Mouse (Mus musculus) hindbrain, embryonic 13.5 days (tissue): ENCODE measurements at regions not wholly inside any gene's neighbourhood (a gene's known extent, or its start where the extent isn't known, plus 50 kb on each side); places are given as distances from the start of the nearest gene placed in this dataset.

Experiments
- ATAC-seq: fragments of 200-750 bp; cut with Nextera tagmentation; 2 replicates; pipeline ENCODE4 v1.8.0; 2017; ENCODE audit warnings: moderate TSS enrichment; ENCODE audit not compliant: low FRiP score
- H3K27ac ChIP-seq: fragments of 300-500 bp; sonication (generic); 2 replicates; pipeline ENCODE4 v1.5.1; 2015; ENCODE audit warnings: inconsistent platforms, mild to moderate bottlenecking, moderate library complexity
- H3K27me3 ChIP-seq: fragments of 300-500 bp; sonication (generic); 2 replicates; pipeline ENCODE4 v1.6.1; 2015; ENCODE audit warnings: mild to moderate bottlenecking, inconsistent platforms
- H3K36me3 ChIP-seq: fragments of 300-500 bp; sonication (generic); 2 replicates; pipeline ENCODE4 v1.6.1; 2015; ENCODE audit warnings: mild to moderate bottlenecking, inconsistent platforms
- H3K4me1 ChIP-seq: fragments of 300-500 bp; sonication (generic); replicated peaks from 2 replicates; pipeline ENCODE4 v1.6.1; 2015; ENCODE audit warnings: inconsistent platforms
- H3K4me2 ChIP-seq: fragments of 300-500 bp; sonication (generic); 2 replicates; pipeline ENCODE4 v1.6.1; 2015; ENCODE audit warnings: inconsistent platforms, mild to moderate bottlenecking, moderate library complexity
- H3K4me3 ChIP-seq: fragments of 300-500 bp; sonication (generic); 2 replicates; pipeline ENCODE4 v1.5.1; 2015; ENCODE audit warnings: mild to moderate bottlenecking, inconsistent platforms
- H3K9ac ChIP-seq: fragments of 300-500 bp; sonication (generic); 2 replicates; pipeline ENCODE4 v1.6.1; 2015; ENCODE audit warnings: mild to moderate bottlenecking, inconsistent platforms
- H3K9me3 ChIP-seq: fragments of 300-500 bp; sonication (generic); 2 replicates; pipeline ENCODE4 v1.6.1; 2016; ENCODE audit warnings: inconsistent platforms
- WGBS: fragments of 180-500 bp; shearing (Covaris S2); methylation state at CpG from one replicate; pipeline ENCODE4 v1.1.7; 2015; 5-methylcytosine and 5-hydroxymethylcytosine counted together

DNA sequence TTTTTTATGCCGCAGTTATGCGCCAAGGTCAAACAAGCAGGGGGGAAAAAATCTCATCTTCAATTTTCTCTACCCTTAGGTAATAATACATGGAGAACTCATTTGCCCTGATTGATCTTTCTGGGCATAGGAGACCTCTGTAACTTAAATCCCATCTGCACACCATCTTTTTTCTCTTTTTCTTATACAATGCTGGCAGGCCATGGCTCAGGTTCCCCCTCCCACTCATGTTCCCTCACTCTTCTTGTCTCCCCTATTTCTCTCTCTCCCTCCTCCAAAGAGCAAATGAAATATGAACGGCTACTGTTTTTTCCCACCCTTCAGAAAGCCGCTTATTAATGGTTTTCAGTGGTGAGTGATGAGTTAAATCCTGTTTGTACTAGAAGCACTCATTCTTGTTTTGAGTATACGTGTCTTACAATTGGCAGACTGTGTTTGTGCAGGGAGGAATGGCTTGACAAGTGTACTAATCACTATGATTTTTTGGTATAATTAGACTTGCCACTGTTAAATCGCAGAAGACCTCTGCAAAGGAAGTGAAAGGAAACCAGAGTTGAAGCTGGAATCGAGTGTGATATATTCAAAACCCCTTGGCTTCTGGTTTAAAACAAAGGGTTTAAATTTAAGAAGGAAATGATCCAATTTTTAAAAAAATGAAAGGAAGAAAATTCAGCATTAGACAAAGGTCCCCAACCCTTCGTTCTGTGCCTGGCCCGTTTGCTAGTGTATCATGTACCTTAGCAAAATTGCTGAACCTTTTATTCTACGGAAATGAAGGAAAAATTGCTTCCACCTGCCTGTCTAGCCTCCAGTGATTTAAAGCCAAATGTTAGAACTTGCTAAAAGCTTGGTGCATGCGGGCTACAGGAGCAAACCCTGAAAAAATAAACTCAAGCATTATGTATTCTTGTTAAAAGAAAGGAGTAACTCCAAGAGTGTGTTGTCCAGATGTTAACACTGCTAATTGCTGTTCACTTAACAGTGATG lies 336.4 kb downstream of the Phf3 start:
- 70% methylated on average over 11 of the region's 11 CpGs for WGBS
- no peak overlapping the region for H3K4me3 ChIP-seq
- no peak; the same call in 1 of the 2 replicates for ATAC-seq

DNA sequence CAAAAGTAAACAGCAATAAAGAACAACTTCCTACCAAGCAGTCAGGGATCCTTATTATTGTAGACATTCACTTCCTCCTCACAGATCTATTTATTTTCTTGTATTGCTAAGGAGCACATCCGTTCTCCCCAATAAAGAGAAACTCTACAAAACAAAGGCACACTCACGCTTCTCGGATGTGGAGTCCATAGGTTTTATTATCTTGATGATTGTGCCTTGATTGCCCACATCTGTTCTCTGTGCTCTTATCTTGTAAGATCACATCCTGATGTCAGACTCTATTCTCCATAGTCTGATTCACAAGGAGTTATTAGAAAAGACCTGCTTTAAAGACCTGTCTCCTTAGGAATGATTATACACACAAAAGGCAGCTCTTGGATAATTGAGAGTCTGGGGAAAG lies 356.4 kb downstream of the Phf3 start:
- WGBS, result 74% methylated on average over 3 of the region's 3 CpGs
- Histone ChIP-seq H3K4me2 (no peak overlapping the region), H3K27ac (no peak overlapping the region), H3K4me3 (no peak overlapping the region), H3K9me3 (no peaks in the 10 kb centered on the region), H3K36me3 (no peaks in the 10 kb centered on the region), H3K4me1 (no peaks in the 10 kb centered on the region), H3K27me3 (no peaks in the 10 kb centered on the region), H3K9ac (no peak overlapping the region)
- no peak for ATAC-seq

More for the DNA sequence above, 336.4 kb downstream of the Phf3 start:
- no peaks in the 10 kb centered on the region for H3K27me3 ChIP-seq
- H3K9ac ChIP-seq, result no peak overlapping the region
- no peaks in the 10 kb centered on the region for H3K36me3 ChIP-seq
- 0 out of 2 replicates have a peak, but pooled peaks cover 3% of the 10 kb centered on the region for H3K4me1 ChIP-seq
- no peaks in the 10 kb centered on the region for H3K9me3 ChIP-seq
- H3K4me2 ChIP-seq, result no peak overlapping the region
- H3K27ac ChIP-seq, result no peak overlapping the region

GRCm38 (mm10) chr1:30515846-30516245 lies 357.9 kb downstream of the Phf3 start:
- no peak overlapping the region for H3K4me3 ChIP-seq
- no peaks in the 10 kb centered on the region for H3K9me3 ChIP-seq
- no peaks in the 10 kb centered on the region for H3K36me3 ChIP-seq
- no peaks in the 10 kb centered on the region for H3K27me3 ChIP-seq
- H3K4me2 ChIP-seq, result no peak overlapping the region
- no peak overlapping the region for H3K27ac ChIP-seq
- ATAC-seq, result no peak
- WGBS, result 94% methylated on average over 6 of the region's 6 CpGs
- H3K9ac ChIP-seq, result no peak overlapping the region
- no peaks in the 10 kb centered on the region for H3K4me1 ChIP-seq

DNA sequence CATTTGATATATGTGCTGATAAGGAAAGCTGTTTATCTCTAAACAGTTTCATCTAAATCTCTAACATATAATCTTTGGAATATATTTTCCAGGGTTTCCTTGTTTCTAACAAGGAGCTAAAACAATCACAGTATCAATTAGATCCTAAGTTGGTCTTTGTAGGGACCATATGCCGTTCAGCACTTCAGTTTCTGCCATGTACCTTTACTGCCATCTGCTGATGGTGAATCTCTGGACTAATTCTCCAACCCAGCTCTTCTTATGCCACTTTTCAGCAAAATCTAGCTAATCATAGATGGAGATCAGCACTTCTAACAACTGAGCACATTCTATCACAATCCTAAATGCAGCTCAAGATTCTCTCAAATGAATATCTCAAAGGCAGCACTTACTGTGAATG lies 370.5 kb downstream of the Phf3 start:
- WGBS, result 29% methylated on average over 1 of the region's 1 CpGs
- no peak overlapping the region for H3K4me3 ChIP-seq
- ATAC-seq, result no peak

GRCm38 (mm10) chr1:30460295-30460958 lies 413.3 kb downstream of the Phf3 start:
- Histone ChIP-seq H3K27ac (no peak overlapping the region), H3K27me3 (no peaks in the 10 kb centered on the region), H3K4me2 (no peak overlapping the region), H3K4me3 (no peak overlapping the region), H3K4me1 (no peaks in the 10 kb centered on the region), H3K9me3 (no peaks in the 10 kb centered on the region), H3K9ac (no peak overlapping the region), H3K36me3 (no peaks in the 10 kb centered on the region)
- ATAC-seq, result no peak
- WGBS, result 86% methylated on average over 4 of the region's 4 CpGs

More for the DNA sequence above, 370.5 kb downstream of the Phf3 start:
- Histone ChIP-seq H3K4me1 (no peaks in the 10 kb centered on the region), H3K27me3 (no peaks in the 10 kb centered on the region), H3K9me3 (no peaks in the 10 kb centered on the region), H3K9ac (no peak overlapping the region), H3K36me3 (no peaks in the 10 kb centered on the region), H3K27ac (no peak overlapping the region), H3K4me2 (no peak overlapping the region)

DNA sequence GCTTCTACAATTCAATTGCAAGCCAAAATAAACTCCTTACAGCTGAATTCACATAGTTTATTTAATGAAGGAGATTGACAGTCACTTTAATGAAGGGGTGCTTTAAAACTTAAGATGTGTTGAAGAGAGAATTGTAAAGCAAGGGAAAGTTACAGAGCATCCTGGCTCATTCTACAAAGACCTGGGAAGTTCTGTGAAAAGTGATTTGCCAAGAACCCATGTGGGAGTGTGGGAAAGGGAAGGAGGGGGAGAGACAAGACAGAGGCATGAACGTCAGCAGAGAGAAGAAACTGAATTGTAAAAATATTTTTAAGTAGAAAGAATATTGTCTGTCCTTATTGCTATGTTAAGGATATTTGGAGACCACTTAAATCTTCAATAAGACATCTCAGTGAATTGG lies 435.8 kb downstream of the Phf3 start:
- no peaks in the 10 kb centered on the region for H3K27me3 ChIP-seq
- no peak overlapping the region for H3K9ac ChIP-seq
- no peak overlapping the region for H3K4me3 ChIP-seq
- H3K4me2 ChIP-seq, result no peak overlapping the region
- ATAC-seq, result no peak
- no peaks in the 10 kb centered on the region for H3K4me1 ChIP-seq
- H3K27ac ChIP-seq, result no peak overlapping the region
- H3K36me3 ChIP-seq, result no peaks in the 10 kb centered on the region
- WGBS, result 70% methylated on average over 1 of the region's 1 CpGs
- no peaks in the 10 kb centered on the region for H3K9me3 ChIP-seq

DNA sequence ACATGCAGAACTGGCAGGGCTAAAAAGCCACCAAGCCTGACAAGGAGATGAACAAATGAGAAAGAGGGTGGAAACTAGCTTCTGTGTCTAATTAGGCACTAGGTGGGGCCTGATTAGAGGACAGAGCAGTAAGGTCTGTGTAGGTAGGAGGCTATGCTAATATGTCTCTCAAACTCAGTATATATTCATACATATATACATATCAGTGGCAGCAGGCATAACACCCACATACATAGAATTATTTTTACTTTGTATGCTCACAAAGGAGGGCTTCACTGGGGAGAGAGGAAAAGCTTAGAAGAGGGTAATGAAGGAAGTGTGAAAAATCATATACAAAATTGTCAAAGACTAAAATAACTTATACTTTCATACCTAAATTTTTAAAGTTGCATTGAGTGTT lies 457.1 kb downstream of the Phf3 start:
- no peak overlapping the region for H3K4me2 ChIP-seq
- no peaks in the 10 kb centered on the region for H3K4me1 ChIP-seq
- no peaks in the 10 kb centered on the region for H3K36me3 ChIP-seq
- H3K9me3 ChIP-seq, result no peaks in the 10 kb centered on the region
- H3K9ac ChIP-seq, result no peak overlapping the region
- H3K27ac ChIP-seq, result no peak overlapping the region
- H3K27me3 ChIP-seq, result no peaks in the 10 kb centered on the region
- H3K4me3 ChIP-seq, result no peak overlapping the region
- no peak for ATAC-seq

GRCm38 (mm10) chr1:30414881-30415439 lies 458.8 kb downstream of the Phf3 start:
- no peaks in the 10 kb centered on the region for H3K4me1 ChIP-seq
- WGBS, result 29% methylated on average over 2 of the region's 2 CpGs
- no peak for ATAC-seq

More at GRCm38 (mm10) chr1:30414881-30415439, 458.8 kb downstream of the Phf3 start:
- no peak overlapping the region for H3K9ac ChIP-seq
- no peak overlapping the region for H3K27ac ChIP-seq
- H3K27me3 ChIP-seq, result no peaks in the 10 kb centered on the region
- no peaks in the 10 kb centered on the region for H3K9me3 ChIP-seq
- H3K4me2 ChIP-seq, result no peak overlapping the region
- no peak overlapping the region for H3K4me3 ChIP-seq
- H3K36me3 ChIP-seq, result no peaks in the 10 kb centered on the region
